Mouse (Mus musculus) kidney, postnatal 0 days (tissue): ENCODE data around the gene Stx8. TPM values are rescaled to one million over a fixed set of nuclear protein-coding genes. Genes with fewer than 3 reads are reported as not detected.

Experiments
- ATAC-seq: fragments of 200-750 bp; cut with Nextera tagmentation; replicated peaks from 2 replicates; pipeline ENCODE4 v1.8.0; 2017; ENCODE audit warnings: low read depth, moderate number of reproducible peaks, moderate TSS enrichment, moderate library complexity; ENCODE audit not compliant: low FRiP score
- DNase-seq: peaks from one replicate; pipeline ENCODE4 v3.0.0-alpha.2; 2016; ENCODE audit warnings: low spot score
- H3K27ac ChIP-seq: fragments of 300-500 bp; sonication (generic); 2 replicates; pipeline ENCODE4 v1.5.1; 2014; ENCODE audit warnings: mild to moderate bottlenecking
- H3K27me3 ChIP-seq: fragments of 300-500 bp; sonication (generic); 2 replicates; pipeline ENCODE4 v1.6.1; 2014; ENCODE audit warnings: low read length, mixed read lengths; ENCODE audit not compliant: insufficient read depth
- H3K36me3 ChIP-seq: fragments of 300-500 bp; sonication (generic); 2 replicates; pipeline ENCODE4 v1.6.1; 2014; ENCODE audit warnings: low read length, mixed read lengths; ENCODE audit not compliant: insufficient read depth
- H3K4me1 ChIP-seq: fragments of 300-500 bp; sonication (generic); replicated peaks from 2 replicates; pipeline ENCODE4 v1.6.1; 2014; ENCODE audit warnings: antibody characterized with exemption, low read length, mixed read lengths; ENCODE audit not compliant: insufficient read depth
- H3K4me2 ChIP-seq: fragments of 300-500 bp; sonication (generic); 2 replicates; pipeline ENCODE4 v1.6.1; 2014; ENCODE audit warnings: mild to moderate bottlenecking, low read length, moderate library complexity, mixed read lengths
- H3K4me3 ChIP-seq: fragments of 300-500 bp; sonication (generic); replicated peaks from 2 replicates; pipeline ENCODE4 v1.5.1; 2014; ENCODE audit warnings: low read depth, low read length
- H3K9ac ChIP-seq: fragments of 300-500 bp; sonication (generic); 2 replicates; pipeline ENCODE4 v1.6.1; 2014; ENCODE audit warnings: low read depth, low read length
- H3K9me3 ChIP-seq: fragments of 300-500 bp; sonication (generic); replicated peaks from 2 replicates; pipeline ENCODE4 v1.6.1; 2016; ENCODE audit warnings: low read length, inconsistent platforms, mixed read lengths
- CTCF ChIP-seq: IDR thresholded peaks from 2 replicates; pipeline ENCODE4 v1.5.1; 2016; ENCODE audit warnings: antibody characterized with exemption, low read depth, mild to moderate bottlenecking, moderate library complexity
- WGBS: fragments of 180-500 bp; shearing (Covaris S2); extraction: QIAGEN DNeasy Blood & Tissue Kit; methylation state at CpG from one replicate; pipeline ENCODE4 v1.1.7; 2014; 5-methylcytosine and 5-hydroxymethylcytosine counted together
- microRNA-seq: library from miRNA; unstranded; fragments of <30 nt; microRNA quantifications from one replicate; pipeline ENCODE4, GENCODE M21; 2016
- polyA plus RNA-seq: library from polyadenylated mRNA; unstranded; fragments of >200 nt; fragmentation: Nextera tagmentation; extraction: Ambion mirVana; gene quantifications from 2 replicates; pipeline ENCODE4 v1.2.1, GENCODE M21; 2015

The Stx8 gene
- polyA plus RNA-seq, 1 experiment from 2014 or later, result 84.5 TPM

DNA sequence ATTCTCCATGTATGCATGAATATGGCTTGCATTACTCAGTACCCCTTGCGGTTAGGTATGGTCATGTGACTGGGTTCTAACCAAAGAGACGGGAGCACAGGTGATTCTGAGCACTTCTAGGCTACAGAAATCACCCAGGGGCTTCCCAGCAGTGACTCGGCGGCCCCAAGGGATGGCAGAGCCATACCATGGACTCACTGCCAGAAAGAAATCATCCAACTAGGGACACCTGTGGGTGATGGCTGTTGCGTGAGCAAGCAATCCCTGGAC is 278.9 kb downstream of the Stx8 start:
- no peak for TF ChIP-seq CTCF
- 88% methylated on average over 5 of the region's 5 CpGs for WGBS
- Histone ChIP-seq H3K27ac (no peak overlapping the region), H3K9ac (no peak overlapping the region), H3K4me1 (no peaks in the 10 kb centered on the region), H3K36me3 (no peaks in the 10 kb centered on the region), H3K4me3 (no peak overlapping the region), H3K4me2 (no peak overlapping the region), H3K9me3 (no peaks in the 10 kb centered on the region), H3K27me3 (no peaks in the 10 kb centered on the region)
- DNase-seq, result no peak
- ATAC-seq, result no peak

DNA sequence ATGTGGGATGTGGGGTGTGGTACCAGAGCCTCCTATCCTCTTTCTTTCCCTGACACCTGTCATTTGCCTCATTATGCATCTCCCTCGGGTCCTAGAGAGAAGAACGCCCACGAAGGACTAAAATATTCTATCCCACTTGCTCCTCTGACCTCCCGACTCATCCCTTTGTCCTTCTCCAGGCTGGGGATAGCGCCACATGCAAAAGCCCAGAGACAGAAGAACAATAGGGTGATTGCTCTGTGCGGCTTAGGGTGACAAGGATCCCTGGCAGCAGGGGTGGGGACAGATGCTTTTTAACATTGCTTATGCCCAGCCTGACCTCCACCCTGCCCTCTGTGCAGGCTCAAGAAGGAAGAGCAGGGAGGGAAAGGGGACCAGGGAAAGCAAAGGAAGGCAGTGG is 281.9 kb downstream of the Stx8 start:
- ATAC-seq (no peak), DNase-seq (no peak)
- no peak overlapping the region for H3K27ac ChIP-seq
- no peak overlapping the region for H3K4me3 ChIP-seq
- H3K27me3 ChIP-seq, result no peaks in the 10 kb centered on the region
- TF ChIP-seq CTCF, result no peak
- 45% methylated on average over 6 of the region's 6 CpGs for WGBS
- no peaks in the 10 kb centered on the region for H3K36me3 ChIP-seq
- H3K9ac ChIP-seq, result no peak overlapping the region
- H3K4me2 ChIP-seq, result no peak overlapping the region
- H3K4me1 ChIP-seq, result no peaks in the 10 kb centered on the region
- H3K9me3 ChIP-seq, result no peaks in the 10 kb centered on the region

DNA sequence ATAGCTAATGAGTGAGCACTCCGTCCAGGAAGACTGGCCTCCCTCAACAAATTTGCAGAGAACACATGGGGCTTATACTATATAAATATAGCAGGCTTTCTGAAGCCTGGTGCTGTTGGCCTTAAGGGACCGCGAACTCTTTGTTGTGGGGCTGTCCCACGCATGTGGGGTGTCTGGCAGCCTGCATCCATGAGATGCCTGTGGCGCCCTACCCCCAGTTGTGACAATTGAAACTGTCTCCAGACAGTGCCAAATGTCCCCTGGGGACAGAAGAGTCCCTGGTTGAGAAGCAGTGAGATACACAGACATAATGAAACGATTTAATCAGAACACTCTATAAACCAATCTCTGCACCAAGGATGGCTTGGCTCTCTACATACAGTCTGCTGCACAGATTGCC is 284.1 kb downstream of the Stx8 start:
- ATAC-seq, result no peak
- no peak overlapping the region for H3K27ac ChIP-seq
- 84% methylated on average over 6 of the region's 6 CpGs for WGBS

DNA sequence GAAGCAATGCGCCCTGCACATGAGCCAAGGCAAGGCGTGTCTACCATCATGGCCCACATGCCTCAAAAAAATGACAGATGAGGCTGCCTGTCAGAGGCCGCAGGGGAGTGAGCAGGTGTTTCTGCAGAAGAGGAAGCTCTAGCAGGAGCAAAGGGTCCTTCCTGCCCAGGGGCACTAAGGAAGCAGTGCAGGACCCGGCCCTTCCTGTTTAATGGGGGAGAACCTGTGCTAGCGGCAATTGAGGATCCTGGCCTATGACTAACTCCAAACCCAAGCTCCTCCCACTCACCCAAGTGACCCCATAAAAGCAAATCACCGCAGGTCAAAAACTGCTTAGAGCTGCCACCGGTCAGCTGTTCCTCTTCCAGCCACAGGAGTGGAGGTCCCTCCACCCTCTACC is 287.5 kb downstream of the Stx8 start:
- no peaks in the 10 kb centered on the region for H3K4me1 ChIP-seq
- DNase-seq (peak; percentile 57), ATAC-seq (0 out of 2 replicates have a peak, but pooled peaks have one; percentile 25)
- no peak overlapping the region for H3K27ac ChIP-seq
- no peak overlapping the region for H3K4me2 ChIP-seq
- no peak overlapping the region for H3K4me3 ChIP-seq
- WGBS, result 39% methylated on average over 7 of the region's 7 CpGs
- no peaks in the 10 kb centered on the region for H3K9me3 ChIP-seq
- no peak for TF ChIP-seq CTCF
- H3K9ac ChIP-seq, result no peak overlapping the region
- H3K27me3 ChIP-seq, result no peaks in the 10 kb centered on the region
- H3K36me3 ChIP-seq, result no peaks in the 10 kb centered on the region

More for the DNA sequence above, 284.1 kb downstream of the Stx8 start:
- DNase-seq, result no peak
- Histone ChIP-seq H3K4me3 (no peak overlapping the region), H3K36me3 (no peaks in the 10 kb centered on the region), H3K4me2 (no peak overlapping the region), H3K9me3 (no peaks in the 10 kb centered on the region), H3K27me3 (no peaks in the 10 kb centered on the region), H3K4me1 (no peaks in the 10 kb centered on the region), H3K9ac (no peak overlapping the region)
- TF ChIP-seq CTCF, result no peak

Small RNA genes lying within 50 kb of the gene (microRNA-seq; reads per million reads assigned to microRNA genes)
- gene Mir6406, result not detected

Other genes with a start within 250 kb of the Stx8 start
- gene Glp2r, start 195.0 kb upstream of the Stx8 start, polyA plus RNA-seq, result not detected in 2 replicates
- not detected in 2 replicates for gene Gsg1l2, start 191.6 kb upstream of the Stx8 start, polyA plus RNA-seq
- not detected in 2 replicates for gene Dhrs7c, start 168.0 kb upstream of the Stx8 start, polyA plus RNA-seq
- gene Usp43, start 44.0 kb upstream of the Stx8 start, polyA plus RNA-seq, result 1.8 and 2.3 TPM in 2 replicates
- 2.9 and 3.9 TPM in 2 replicates for gene Cfap52, start 542 bp upstream of the Stx8 start, polyA plus RNA-seq